Mouse (Mus musculus) heart, postnatal 0 days (tissue): ENCODE results near the gene Cdh12. TPM values are rescaled to one million over a fixed set of nuclear protein-coding genes. Genes with fewer than 3 reads are reported as not detected.

Experiments used
- ATAC-seq: fragments of 200-750 bp; cut with Nextera tagmentation; 2 replicates; pipeline ENCODE4 v1.8.0; 2017; ENCODE audit warnings: low read depth, moderate number of reproducible peaks, moderate library complexity; ENCODE audit not compliant: insufficient read depth
- DNase-seq: peaks from one replicate; pipeline ENCODE4 v3.0.0-alpha.2; 2016; ENCODE audit warnings: low spot score
- H3K27ac ChIP-seq: fragments of 300-500 bp; sonication (generic); 2 replicates; pipeline ENCODE4 v1.5.1; 2014; ENCODE audit warnings: low read depth, mild to moderate bottlenecking
- H3K27me3 ChIP-seq: fragments of 300-500 bp; sonication (generic); 2 replicates; pipeline ENCODE4 v1.6.1; 2014; ENCODE audit warnings: low read length, mixed read lengths; ENCODE audit not compliant: control insufficient read depth, insufficient read depth
- H3K36me3 ChIP-seq: fragments of 300-500 bp; sonication (generic); replicated peaks from 2 replicates; pipeline ENCODE4 v1.6.1; 2014; ENCODE audit warnings: low read length, mixed read lengths; ENCODE audit not compliant: control insufficient read depth, insufficient read depth
- H3K4me1 ChIP-seq: fragments of 300-500 bp; sonication (generic); 2 replicates; pipeline ENCODE4 v1.6.1; 2014; ENCODE audit warnings: antibody characterized with exemption; ENCODE audit not compliant: control insufficient read depth, insufficient read depth
- H3K4me2 ChIP-seq: fragments of 300-500 bp; sonication (generic); 2 replicates; pipeline ENCODE4 v1.6.1; 2014; ENCODE audit warnings: low read depth, mild to moderate bottlenecking, low read length, moderate library complexity
- H3K4me3 ChIP-seq: fragments of 300-500 bp; sonication (generic); 2 replicates; pipeline ENCODE4 v1.5.1; 2014; ENCODE audit warnings: low read depth, low read length
- H3K9ac ChIP-seq: fragments of 300-500 bp; sonication (generic); replicated peaks from 2 replicates; pipeline ENCODE4 v1.6.1; 2014; ENCODE audit warnings: low read depth, low read length, mixed read lengths
- H3K9me3 ChIP-seq: fragments of 300-500 bp; sonication (generic); replicated peaks from 2 replicates; pipeline ENCODE4 v1.6.1; 2016; ENCODE audit warnings: low read length; ENCODE audit not compliant: control insufficient read depth
- CTCF ChIP-seq: IDR thresholded peaks from 2 replicates; pipeline ENCODE4 v1.5.1; 2016; ENCODE audit warnings: antibody characterized with exemption, control low read depth, low read depth
- EP300 ChIP-seq: IDR thresholded peaks from 2 replicates; pipeline ENCODE4 v1.6.1; 2016; ENCODE audit warnings: antibody characterized with exemption, low read depth
- WGBS: fragments of 180-500 bp; shearing (Covaris S2); extraction: QIAGEN DNeasy Blood & Tissue Kit; methylation state at CpG from one replicate; pipeline ENCODE4 v1.1.7; 2014; 5-methylcytosine and 5-hydroxymethylcytosine counted together
- polyA plus RNA-seq: library from polyadenylated mRNA; unstranded; fragments of >200 nt; fragmentation: Nextera tagmentation; extraction: Ambion mirVana; gene quantifications from 2 replicates; pipeline ENCODE4 v1.2.1, GENCODE M21; 2015
- total RNA-seq: library from RNA; depleted of rRNA; stranded (reverse); fragments of >200 nt; gene quantifications from 2 replicates; pipeline ENCODE4 v1.2.3, GENCODE M21; 2014; ENCODE audit warnings: low replicate concordance

The Cdh12 gene
- total and polyA plus RNA-seq, 2 experiments from 2014 or later: 0.03 TPM; not detected in 1

- H3K9me3 ChIP-seq: no peaks in the 10 kb centered on the region
- TF ChIP-seq EP300 (no peak), CTCF (no peak)
- H3K36me3 ChIP-seq: no peaks in the 10 kb centered on the region
Measured at GRCm38 (mm10) chr15:21130660-21131059, 681.6 kb downstream of the Cdh12 start.

DNA sequence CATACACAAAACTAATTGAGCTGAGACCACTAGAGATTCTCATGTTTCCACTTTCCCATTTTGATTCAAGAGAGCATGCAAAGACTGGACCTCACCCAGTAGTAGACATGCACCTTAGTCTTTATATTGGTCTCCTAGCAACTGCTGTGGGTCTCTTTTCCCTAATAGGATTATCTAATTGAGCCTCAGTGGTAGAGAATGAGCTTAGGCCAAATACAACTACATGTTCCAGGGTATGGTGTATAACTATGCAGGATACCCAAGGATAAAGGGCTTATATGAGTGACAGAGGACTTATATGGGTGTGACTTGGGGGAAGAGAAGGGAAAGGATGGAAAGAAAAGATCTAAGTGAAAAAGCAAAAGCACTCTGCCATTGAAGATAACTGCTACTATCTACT, 683.9 kb downstream of the Cdh12 start:
- H3K27me3 ChIP-seq: no peaks in the 10 kb centered on the region
- no peak overlapping the region for H3K4me2 ChIP-seq
- H3K9me3 ChIP-seq: no peaks in the 10 kb centered on the region
- H3K36me3 ChIP-seq: no peaks in the 10 kb centered on the region
- H3K4me1 ChIP-seq: no peaks in the 10 kb centered on the region
- H3K27ac ChIP-seq: no peak overlapping the region
- H3K4me3 ChIP-seq: no peak overlapping the region
- ATAC-seq (no peak), DNase-seq (no peak)
- no peak for TF ChIP-seq EP300
- no peak for TF ChIP-seq CTCF
- H3K9ac ChIP-seq: no peak overlapping the region

More at GRCm38 (mm10) chr15:21130660-21131059, 681.6 kb downstream of the Cdh12 start:
- Histone ChIP-seq H3K4me1 (no peaks in the 10 kb centered on the region), H3K27me3 (no peaks in the 10 kb centered on the region), H3K4me3 (no peak overlapping the region), H3K9ac (no peak overlapping the region), H3K27ac (no peak overlapping the region), H3K4me2 (no peak overlapping the region)
- DNase-seq: no peak
- ATAC-seq: no peak

DNA sequence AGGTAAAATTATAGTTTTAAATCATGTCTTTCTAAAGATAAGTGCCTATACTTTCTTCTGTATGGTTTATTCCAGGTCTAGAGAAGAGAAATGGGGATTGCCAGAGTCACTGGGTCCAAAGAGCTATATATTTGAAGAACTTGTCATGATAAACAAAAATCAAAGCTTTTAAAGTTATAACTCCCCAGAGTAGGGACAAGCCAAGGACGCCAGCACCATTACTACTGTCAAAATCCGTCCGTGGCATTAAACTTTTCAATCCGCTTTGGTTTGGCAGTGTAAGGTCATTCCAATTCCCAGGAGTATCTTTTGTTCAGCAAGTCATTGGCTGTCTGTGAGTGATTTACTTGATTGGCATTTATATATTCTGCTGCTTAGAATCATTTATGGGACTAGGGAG, 697.8 kb downstream of the Cdh12 start:
- TF ChIP-seq EP300: no peak
- TF ChIP-seq CTCF: no peak
- no peak overlapping the region for H3K27ac ChIP-seq
- H3K4me2 ChIP-seq: no peak overlapping the region
- WGBS: 77% methylated on average over 4 of the region's 4 CpGs
- no peaks in the 10 kb centered on the region for H3K27me3 ChIP-seq
- no peaks in the 10 kb centered on the region for H3K9me3 ChIP-seq
- no peak for DNase-seq
- H3K4me3 ChIP-seq: no peak overlapping the region
- H3K9ac ChIP-seq: no peak overlapping the region
- H3K36me3 ChIP-seq: no peaks in the 10 kb centered on the region
- no peaks in the 10 kb centered on the region for H3K4me1 ChIP-seq
- no peak for ATAC-seq

DNA sequence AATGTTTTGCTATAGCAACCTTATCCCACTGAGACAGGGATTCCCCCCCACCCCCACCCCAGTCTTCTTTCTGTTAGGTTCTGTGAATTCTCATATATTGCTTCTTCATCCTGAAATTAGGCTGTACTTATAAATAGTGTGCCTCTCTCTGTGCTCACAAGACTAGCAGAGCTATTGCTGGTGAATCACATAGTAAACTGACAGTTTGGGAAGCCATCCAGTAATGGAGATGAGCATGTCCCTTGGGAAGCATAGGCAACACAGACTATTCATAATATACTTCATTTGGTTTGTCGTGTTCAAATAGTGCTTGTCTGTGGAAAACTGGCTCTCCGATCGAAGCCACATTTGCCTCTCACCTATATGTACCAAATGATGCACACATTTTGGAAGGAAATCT, 704.5 kb downstream of the Cdh12 start:
- Histone ChIP-seq H3K9me3 (no peaks in the 10 kb centered on the region), H3K4me3 (no peak overlapping the region), H3K4me2 (no peak overlapping the region), H3K27me3 (no peaks in the 10 kb centered on the region), H3K36me3 (no peaks in the 10 kb centered on the region), H3K27ac (no peak overlapping the region), H3K4me1 (no peaks in the 10 kb centered on the region), H3K9ac (no peak overlapping the region)
- 82% methylated on average over 3 of the region's 3 CpGs for WGBS
- ATAC-seq (no peak), DNase-seq (no peak)
- no peak for TF ChIP-seq CTCF
- no peak for TF ChIP-seq EP300

- H3K4me1 ChIP-seq: no peaks in the 10 kb centered on the region
- no peak overlapping the region for H3K4me3 ChIP-seq
- H3K4me2 ChIP-seq: no peak overlapping the region
- DNase-seq: no peak
- 53% methylated on average over 5 of the region's 5 CpGs for WGBS
- no peak overlapping the region for H3K27ac ChIP-seq
- H3K27me3 ChIP-seq: no peaks in the 10 kb centered on the region
- H3K36me3 ChIP-seq: no peaks in the 10 kb centered on the region
- H3K9ac ChIP-seq: no peak overlapping the region
- TF ChIP-seq EP300: no peak
- no peak for TF ChIP-seq CTCF
- H3K9me3 ChIP-seq: no peaks in the 10 kb centered on the region
- no peak for ATAC-seq
Measured at GRCm38 (mm10) chr15:21179727-21180126, 730.7 kb downstream of the Cdh12 start.

DNA sequence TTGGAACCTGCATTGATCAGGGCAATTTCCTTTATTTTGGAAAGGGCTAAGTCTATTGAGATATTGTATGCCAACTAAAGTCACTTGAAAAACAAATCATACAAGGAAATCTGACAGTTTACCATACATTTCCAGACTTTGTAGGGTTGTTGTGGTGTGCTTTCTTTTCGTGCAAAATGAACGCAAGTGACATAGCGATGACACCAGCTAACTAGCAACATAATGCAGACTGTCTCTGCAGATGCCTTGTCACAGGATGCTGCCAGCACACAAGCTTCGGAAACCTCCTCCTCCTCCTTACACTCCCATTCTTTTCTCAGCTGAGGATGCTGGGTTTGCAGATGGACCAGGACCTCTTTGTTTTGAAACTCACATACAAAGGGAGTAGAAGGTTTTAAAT, 731.1 kb downstream of the Cdh12 start:
- no peak overlapping the region for H3K4me3 ChIP-seq
- TF ChIP-seq CTCF: no peak
- TF ChIP-seq EP300: no peak
- no peaks in the 10 kb centered on the region for H3K4me1 ChIP-seq
- no peak overlapping the region for H3K9ac ChIP-seq
- H3K36me3 ChIP-seq: no peaks in the 10 kb centered on the region
- ATAC-seq: no peak
- H3K27ac ChIP-seq: no peak overlapping the region
- H3K27me3 ChIP-seq: no peaks in the 10 kb centered on the region
- DNase-seq: no peak
- H3K4me2 ChIP-seq: no peak overlapping the region
- H3K9me3 ChIP-seq: no peaks in the 10 kb centered on the region
- 52% methylated on average over 4 of the region's 4 CpGs for WGBS
